Mouse (Mus musculus) cerebellum, adult 18-20 months (tissue): ENCODE data around the gene Ankdd1a.

ENCODE experiments used
- DNase-seq, 2 experiments: peaks; one replicate each; pipeline ENCODE4 v3.0.0; 2021

Gene Ankdd1a

GRCm38 (mm10) chr9:65519807-65520504, at the start of gene Ankdd1a:
Gene Ankdd1a, minus strand, starts transcription at chr9:65520193.
- DNase-seq, result peak; percentile 54 to 56

GRCm38 (mm10) chr9:65569491-65569971, 49.5 kb upstream of the Ankdd1a start:
- no peak for DNase-seq

- DNase-seq, result no peak
Observed at GRCm38 (mm10) chr9:65568787-65569186, 48.8 kb upstream of the Ankdd1a start.

- DNase-seq, result no peak
Observed at GRCm38 (mm10) chr9:65564698-65565097, 44.7 kb upstream of the Ankdd1a start.

- no peak for DNase-seq
Observed at GRCm38 (mm10) chr9:65563073-65563472, 43.1 kb upstream of the Ankdd1a start.

GRCm38 (mm10) chr9:65562081-65562506, 42.1 kb upstream of the Ankdd1a start:
- peak; percentile 27 to 49 for DNase-seq

- peak; percentile 21 to 23 for DNase-seq
Observed at GRCm38 (mm10) chr9:65561016-65561415, 41.0 kb upstream of the Ankdd1a start.

GRCm38 (mm10) chr9:65558806-65559205, 38.8 kb upstream of the Ankdd1a start:
- no peak for DNase-seq

- DNase-seq, result no peak
Observed at GRCm38 (mm10) chr9:65556979-65557378, 37.0 kb upstream of the Ankdd1a start.

- no peak for DNase-seq
Observed at GRCm38 (mm10) chr9:65556349-65556748, 36.4 kb upstream of the Ankdd1a start.

- no peak for DNase-seq
Observed at GRCm38 (mm10) chr9:65555621-65556020, 35.6 kb upstream of the Ankdd1a start.

- DNase-seq, result no peak
Observed at GRCm38 (mm10) chr9:65555001-65555405, 35.0 kb upstream of the Ankdd1a start.

GRCm38 (mm10) chr9:65552711-65553110, 32.7 kb upstream of the Ankdd1a start:
- no peak for DNase-seq

- no peak for DNase-seq
Observed at GRCm38 (mm10) chr9:65552141-65552540, 32.1 kb upstream of the Ankdd1a start.

GRCm38 (mm10) chr9:65551035-65551434, 31.0 kb upstream of the Ankdd1a start:
- no peak for DNase-seq

- no peak for DNase-seq
Observed at GRCm38 (mm10) chr9:65550079-65550831, 30.3 kb upstream of the Ankdd1a start.

GRCm38 (mm10) chr9:65549643-65550042, 29.6 kb upstream of the Ankdd1a start:
- no peak for DNase-seq

- DNase-seq, result no peak
Observed at GRCm38 (mm10) chr9:65549139-65549538, 29.1 kb upstream of the Ankdd1a start.

- no peak for DNase-seq
Observed at GRCm38 (mm10) chr9:65548311-65548710, 28.3 kb upstream of the Ankdd1a start.

GRCm38 (mm10) chr9:65547844-65548243, 27.9 kb upstream of the Ankdd1a start:
- DNase-seq, result no peak

- no peak for DNase-seq
Observed at GRCm38 (mm10) chr9:65547111-65547510, 27.1 kb upstream of the Ankdd1a start.

- no peak for DNase-seq
Observed at GRCm38 (mm10) chr9:65546413-65546695, 26.4 kb upstream of the Ankdd1a start.

GRCm38 (mm10) chr9:65545635-65546412, 25.8 kb upstream of the Ankdd1a start:
- DNase-seq, result no peak

- no peak for DNase-seq
Observed at GRCm38 (mm10) chr9:65542111-65542524, 22.1 kb upstream of the Ankdd1a start.
